Mouse (Mus musculus) 3T3-L1 (cell line): Measurements from ENCODE around the gene Tmem223.
"Not testable (repeated sequence)": the region's sequence is repeated elsewhere in the genome, so short reads cannot be mapped to it uniquely, and the experiment has no call there.

Experiments used
- DNase-seq: peaks from one replicate; pipeline ENCODE4 v3.0.0-alpha.2; 2015; ENCODE audit warnings: low read depth, low spot score

Tmem223 gene

DNA sequence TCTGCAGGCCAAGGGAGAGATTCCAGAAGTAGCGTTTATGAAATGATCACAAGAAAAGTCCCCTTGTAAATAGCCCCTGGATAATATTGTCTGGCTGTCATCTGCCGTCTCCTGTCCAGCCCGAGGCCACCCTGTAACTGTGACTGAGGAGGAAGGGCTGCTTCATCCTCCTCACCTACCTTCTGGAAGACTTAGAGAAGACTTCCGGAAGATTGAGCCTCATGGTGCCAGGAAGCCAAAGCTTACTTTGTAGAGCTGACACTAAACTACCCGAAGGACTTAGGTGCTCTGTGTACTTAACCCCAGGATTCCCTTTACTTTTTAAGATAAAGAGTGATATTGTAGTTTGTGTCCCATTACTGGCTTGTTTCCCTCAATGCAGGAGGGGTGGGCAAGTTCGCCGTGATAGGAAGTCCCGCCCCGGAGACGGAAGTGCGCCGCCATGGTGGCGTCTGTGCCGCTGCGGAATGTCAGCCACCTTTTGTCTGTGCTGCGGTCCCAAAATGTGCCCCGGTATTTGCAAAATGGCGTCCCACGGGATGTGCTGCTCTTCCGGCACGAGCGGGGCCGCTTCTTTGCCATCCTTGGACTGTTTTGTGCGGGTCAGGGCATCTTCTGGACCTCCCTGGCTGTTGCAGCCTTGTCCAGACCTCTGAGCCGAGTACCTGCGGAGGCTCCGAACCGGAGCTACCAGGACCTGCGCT lies at the start of gene Tmem223:
Gene Tmem223 (plus strand): TSS at position 430 of the 704 bp plus-strand sequence.
- DNase-seq, result no peak

DNA sequence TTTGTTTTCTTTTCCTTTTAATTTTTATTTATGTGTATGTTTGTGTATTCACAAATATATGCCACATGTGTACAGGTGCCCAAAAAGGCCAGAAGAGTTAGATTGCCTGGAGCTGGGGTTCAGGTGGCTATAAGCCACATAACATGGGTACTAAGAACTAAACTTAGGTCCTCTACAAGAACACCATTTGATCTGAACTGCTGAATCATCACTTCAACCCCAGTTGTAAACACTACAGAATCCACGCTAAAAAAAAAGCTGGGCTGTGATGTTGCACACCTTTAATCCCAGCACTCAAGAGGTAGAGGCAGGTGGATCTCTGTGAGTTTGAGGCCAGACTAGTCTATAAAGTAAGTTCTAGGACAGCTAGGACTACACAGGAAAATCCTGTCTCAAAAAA lies 49.4 kb upstream of the Tmem223 start:
- no peak for DNase-seq

DNA sequence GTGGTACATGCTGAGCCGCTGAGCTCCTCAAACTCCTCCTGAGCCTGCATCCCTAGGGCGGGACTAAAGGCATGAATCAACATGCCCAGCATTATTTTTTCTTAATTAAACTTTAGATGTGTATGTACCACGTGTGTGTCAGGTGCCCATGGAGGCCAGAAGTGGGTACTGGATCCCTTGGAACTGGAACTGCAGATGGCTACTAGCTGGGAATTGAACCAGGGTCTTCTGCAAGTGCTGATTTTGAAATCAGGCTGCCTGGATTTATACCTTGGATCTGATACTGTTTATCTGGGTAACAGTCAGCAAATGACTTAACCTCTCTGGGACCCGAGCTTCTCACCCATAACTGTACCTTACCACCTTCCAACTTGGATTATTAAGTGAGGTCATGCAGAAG lies 48.8 kb upstream of the Tmem223 start:
- DNase-seq, result peak; percentile 39

DNA sequence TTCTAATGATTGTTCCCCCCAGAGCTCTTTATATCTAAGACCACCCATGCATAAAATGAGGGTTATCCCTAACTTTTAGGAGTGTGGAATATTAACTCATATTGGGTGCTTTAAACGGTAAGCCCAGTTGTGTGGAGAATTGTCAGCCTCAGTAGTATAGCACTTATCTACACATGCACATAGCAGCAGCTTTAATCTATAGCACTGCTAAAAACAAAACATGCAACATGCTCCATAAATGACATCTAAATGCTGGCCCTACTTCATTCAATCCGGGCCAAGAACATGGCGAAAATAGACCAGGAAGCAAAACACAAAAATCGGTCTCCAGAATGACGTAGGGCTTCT lies 48.3 kb upstream of the Tmem223 start:
- DNase-seq, result no peak

DNA sequence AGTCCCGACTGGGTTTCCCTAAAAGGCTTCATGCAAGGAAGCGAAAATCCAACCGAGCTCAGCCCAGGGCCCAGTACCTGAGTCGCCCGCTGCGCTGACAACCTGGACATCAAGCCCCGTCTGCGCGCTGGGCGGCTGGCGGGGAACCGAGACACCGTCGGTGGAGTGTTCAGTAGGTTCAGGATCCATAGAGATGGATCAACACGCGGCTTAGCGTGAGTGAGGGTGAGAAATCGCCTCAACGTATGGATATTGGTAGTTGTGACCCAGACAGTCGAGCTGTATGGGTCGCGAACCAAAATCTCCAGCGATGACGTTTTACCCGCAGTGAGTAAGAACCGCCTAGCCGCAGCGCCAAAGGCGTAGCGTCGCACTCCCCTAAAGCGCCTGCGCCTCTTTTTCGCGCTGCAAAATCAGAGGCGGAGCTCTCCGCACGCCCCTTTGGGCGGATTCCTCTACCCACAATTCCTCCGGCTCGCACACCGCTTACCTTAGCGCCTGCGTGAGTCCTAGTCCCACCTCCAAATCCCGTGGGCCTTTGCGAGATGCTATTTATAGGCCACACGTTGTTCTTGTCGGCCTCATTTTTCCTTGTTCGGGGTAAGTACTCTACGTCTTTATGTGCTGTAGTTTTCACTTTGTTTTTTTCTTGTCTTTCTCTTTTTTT lies 47.8 kb upstream of the Tmem223 start, which contains the start of gene Slc3a2:
Gene Slc3a2 (minus strand): TSS at position 463 of the 667 bp plus-strand sequence.
- DNase-seq, result peak; percentile 99

DNA sequence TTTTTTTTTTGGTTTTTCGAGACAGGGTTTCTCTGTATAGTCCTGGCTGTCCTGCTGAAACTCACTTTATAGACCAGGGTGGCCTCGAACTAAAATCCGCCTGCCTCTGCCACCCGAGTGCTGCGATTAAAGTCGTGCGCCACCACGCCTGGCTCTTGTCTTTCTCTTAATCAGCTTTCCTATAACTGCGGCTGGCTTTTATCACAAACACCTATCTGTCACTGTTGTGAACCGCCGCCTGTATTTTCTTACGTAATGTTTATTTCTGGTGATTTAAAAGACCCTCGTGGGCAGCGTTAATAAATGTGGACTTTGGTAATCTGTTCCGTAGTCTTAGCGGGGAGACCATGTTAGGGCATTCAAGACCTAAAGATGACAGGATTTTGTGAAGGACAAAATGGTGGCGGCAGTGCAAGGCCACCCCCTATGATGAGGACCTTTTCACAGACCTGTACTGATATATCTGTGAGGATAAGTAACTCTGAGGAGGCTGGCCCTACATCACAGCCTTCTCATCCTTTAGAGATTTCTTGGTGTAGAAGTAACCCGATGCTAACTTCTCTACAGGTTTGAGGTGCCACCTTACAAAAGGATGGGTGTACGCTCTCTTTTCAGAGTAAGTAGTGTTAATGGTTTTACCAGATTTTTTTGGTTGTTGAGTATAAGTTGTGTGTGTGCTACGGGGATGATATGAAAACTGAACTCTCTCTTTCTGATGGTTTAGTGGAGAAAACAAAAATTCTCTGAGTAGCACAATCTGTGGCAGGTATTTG lies 47.0 kb upstream of the Tmem223 start:
- DNase-seq, result peak; percentile 45

DNA sequence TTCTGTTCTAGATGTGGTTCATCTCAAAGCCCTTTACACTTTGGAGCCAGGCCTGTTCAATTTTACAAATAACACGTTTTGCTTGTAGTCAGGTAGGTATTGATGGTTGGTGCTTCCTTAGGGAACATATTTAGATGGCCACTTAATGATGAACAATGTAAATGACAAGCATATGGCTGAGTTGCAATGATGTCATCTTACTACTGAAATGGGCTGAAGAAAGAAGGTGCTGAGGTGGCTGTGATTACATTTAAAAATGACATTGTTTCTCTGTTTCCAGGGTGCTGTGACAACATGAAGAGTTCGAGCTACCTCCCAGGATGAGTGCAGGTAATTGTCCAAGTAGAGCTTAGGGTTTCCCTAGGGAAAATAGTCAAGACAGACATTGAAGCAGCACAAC lies 46.4 kb upstream of the Tmem223 start:
- peak; percentile 34 for DNase-seq

DNA sequence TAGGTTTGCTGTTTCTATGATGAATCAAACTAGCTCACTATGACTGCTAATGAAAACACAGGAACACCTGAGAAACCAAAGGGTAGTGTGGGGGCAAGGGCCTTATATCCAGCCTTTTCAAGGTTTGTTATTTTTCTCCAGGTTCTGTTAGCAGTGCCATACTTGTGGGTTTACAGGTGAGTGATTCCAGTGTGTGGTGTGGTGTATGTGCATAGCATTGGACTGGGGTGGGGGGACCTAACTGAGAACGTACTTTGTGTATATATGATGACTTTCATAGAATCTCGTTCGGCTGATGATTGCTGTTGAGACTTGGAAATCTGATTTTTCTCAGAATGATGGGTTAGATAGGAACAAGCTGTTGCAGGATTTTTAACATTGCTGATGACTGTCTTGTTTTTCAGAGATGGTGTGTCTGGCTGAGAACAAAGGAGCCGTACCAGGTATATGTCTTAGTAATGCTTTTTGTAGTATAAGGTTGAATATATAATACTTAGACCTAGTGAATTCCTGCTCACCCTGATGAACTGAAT lies 45.6 kb upstream of the Tmem223 start:
- DNase-seq, result no peak

DNA sequence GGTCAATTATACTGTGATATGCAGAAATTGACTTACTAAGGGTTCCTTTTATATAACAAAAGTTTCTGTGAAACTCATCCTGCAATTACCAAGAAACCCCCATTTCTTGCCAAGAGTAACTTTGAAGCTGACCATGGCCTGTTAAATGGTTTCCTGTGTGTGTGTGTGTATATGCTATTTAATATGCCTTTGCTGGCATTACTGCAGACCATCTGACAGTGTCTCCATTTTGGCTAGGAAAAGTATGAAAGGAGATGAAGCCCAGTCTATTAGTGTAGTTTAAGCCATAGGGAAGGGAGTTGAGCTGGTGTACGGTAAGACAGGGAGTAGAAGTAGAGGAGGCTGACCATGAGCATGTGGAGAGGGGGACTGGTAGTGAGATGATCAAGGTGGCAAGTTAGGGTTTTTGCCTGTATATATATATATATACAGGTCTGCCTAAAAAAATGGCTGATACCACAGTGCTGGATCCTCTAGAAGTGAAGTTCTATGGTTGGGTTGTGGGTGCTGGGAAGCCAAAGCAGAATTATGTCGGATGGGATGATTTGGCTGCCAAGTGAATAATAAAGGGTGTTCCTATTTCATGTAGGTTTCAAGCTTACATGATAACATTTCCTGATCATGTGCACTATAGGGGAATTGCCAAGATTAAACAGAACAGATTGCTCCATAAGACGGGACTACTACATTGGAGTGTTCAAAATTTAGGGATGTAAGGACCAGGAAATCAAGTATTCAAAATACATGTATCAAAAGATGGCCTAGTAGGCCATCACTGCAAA lies 44.0 kb upstream of the Tmem223 start:
- peak; percentile 51 for DNase-seq

DNA sequence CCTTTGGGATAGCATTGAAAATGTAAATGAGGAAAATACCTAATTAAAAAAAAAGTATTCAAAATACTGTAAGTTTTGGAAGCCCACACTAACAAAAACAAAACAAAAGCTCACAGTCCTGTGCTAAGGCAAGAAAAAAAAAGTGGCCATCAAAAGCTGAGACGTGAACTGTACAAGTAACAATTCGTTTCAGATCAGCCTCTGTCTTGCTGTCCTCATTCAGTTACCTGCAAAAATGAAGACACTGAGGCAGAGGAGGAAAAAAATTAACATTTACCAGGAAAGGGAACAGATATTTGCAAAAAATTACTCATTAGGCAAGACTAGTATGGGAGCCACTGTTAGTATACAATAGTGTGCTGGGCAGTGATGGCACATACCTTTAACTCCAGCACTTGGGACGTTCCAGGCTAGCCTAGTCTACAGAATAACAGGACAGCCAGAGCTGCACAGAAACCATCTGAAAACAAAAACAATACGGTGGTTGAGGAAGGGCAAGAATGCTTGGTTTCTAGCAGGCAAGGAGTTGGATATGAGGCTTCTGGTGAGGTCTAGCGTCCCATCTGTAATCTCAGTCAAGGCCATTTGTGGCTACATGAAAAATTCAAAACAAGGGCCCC lies 43.2 kb upstream of the Tmem223 start:
- peak; percentile 57 for DNase-seq

DNA sequence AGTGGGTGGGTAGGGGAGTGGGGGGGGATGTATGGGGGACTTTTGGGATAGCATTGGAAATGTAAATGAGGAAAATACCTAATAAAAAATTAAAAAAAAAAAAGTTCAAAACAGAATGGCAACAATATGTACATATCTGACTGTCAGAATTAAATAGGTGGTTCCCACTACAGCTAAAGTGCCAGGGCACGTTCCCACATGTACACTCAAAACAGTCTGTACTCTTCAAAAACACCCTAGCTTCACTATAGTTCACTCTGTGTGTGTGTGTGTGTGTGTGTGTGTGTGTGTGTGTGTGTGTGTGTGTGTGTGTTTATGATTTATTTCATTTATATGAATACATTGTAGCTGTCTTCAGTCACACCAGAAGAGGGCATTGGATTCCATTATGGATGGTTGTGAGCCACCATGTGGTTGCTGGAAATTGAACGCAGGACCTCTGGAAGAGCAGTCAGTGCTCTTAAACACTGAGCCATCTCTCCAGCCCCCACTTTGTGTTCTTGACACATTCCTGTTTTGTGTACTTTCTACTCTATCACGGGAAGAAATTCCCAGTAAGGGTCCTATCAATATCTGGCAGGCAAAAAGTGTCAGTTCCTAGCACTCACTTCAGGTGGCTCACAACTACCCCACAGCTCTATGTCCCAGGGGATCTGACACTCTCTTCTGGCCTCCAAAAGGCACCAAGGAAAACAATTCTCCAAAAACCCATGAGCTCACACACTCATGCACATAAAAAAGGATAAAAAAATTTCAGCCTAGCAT lies 42.3 kb upstream of the Tmem223 start:
- DNase-seq, result not testable (repeated sequence)

DNA sequence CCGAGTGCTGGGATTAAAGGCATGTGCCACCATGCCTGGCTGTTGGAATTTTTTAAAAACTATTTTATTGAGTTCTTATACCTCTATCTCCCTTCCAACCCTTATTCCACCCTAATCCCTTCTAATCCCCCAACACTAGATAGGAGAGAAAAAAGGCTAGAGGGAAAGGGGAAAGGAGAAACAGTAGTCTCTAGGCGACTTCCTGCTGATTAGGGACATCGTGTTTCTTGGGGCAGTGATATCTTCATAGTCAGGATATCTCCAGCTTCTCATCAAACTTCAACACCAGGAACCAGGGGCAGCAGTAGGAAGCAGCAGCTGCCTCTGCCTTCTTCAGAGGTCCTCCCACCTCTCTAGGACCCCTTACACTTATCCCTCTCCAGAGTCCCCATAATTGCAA lies 36.5 kb upstream of the Tmem223 start:
- DNase-seq, result no peak

DNA sequence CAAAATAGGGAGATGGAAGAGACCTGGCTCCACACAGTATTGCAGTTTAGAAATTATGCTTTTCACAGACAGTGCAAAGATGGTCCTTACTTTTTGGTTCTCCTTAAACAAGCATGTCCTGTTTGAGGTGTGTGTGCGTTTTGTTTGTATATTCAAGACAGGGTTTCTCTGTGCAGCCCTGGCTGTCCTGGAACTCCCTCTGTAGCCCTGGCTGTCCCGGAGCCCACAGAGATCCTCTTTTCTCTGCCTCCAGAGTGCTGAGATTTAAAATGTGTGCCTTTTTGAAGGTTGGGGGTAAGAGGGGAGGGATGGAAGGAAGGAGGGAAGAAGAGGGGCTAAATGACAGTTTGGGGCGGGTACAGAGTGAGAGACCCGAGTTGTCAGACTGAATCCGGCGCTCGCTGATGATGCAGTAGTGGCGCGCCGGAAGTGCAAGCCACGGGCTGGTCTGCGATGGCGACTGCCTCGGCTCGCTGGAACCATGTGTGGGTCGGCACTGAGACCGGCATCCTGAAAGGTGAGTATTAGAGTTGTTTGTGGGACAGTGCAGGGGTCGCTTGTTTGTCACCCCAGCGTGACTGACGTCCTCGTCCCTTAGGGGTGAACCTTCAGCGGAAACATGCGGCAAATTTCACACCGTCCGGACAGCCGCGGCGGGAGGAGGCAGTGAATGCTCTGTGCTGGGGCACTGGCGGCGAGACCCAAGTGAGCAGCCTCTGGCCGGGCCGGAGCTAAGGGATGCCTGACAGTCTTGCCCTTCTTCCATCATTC lies 35.2 kb upstream of the Tmem223 start, which contains the start of gene Wdr74:
Gene Wdr74 (plus strand): TSS at position 439 of the 771 bp plus-strand sequence.
- DNase-seq, result peak; percentile 92

DNA sequence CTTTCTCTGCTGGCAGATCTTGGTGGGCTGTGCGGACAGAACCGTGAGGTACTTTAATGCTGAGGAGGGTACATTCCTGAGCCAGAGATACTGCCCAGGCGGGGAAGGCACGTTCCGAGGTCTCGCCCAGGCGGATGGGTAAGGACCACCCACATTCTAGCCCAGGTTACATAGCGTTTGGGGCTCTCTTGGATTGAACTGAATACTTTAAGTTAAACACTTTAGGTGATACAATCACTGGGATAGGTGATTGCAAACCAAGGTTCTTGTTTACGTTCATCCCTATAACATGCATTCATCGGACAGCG lies 34.7 kb upstream of the Tmem223 start:
- no peak for DNase-seq

DNA sequence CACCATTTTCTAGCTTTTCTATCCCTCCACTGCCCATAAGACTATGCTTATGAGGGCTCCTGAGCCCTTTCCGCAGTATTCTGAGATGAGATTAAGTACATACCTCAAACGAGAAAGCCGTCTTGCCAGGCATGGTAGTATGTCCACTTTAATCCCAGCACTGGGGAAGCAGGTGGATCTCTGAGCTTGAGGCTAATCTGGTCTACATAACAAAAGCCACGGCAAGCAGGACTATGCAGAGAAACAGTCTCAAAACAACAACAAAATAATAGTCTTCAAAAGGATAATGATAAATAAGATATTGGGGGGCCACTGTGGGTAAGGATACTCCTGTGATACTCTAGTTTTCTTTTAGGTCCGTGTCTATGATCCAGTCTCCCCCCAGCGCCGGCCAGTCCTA lies 31.9 kb upstream of the Tmem223 start:
- DNase-seq, result no peak

DNA sequence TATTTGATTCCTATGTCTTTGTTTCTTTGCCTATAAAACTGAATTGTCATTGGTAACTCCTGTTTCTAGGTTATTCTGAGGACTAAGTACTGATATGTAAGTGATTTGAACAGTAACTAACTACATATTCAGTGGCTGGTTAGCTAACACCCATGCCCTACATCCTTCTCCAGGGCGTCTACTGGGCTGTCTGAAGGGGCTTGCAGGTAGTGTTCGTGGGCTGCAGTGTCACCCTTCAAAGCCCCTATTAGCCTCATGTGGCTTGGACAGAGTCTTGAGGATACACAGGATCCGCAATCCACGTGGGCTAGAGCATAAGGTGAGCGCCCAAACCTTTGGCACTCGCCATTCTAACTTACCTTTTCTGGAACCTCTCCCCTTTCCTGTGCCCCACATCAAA lies 31.1 kb upstream of the Tmem223 start:
- no peak for DNase-seq

DNA sequence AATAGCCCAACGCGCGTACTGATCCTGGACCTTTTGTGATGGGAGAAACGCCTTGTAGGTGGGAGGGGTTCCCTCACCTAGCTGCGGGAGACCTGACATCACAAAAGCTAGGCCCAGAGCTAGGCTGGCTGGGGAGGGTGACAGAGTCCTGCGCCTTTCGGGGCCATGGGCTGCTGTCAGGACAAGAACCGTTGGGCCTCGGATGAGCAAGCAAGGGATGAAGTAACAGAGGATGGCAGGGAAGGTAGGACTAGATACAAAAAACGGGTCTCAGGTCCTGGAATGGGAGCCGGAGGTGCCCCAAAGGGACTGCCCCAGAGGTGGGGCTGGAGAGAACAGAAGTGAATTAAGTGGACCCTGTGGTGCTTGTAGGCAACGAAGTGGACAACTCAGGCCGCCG lies 30.2 kb upstream of the Tmem223 start, which contains the start of gene 1700092M07Rik:
Gene 1700092M07Rik (plus strand): TSS at position 116 of the 400 bp plus-strand sequence.
- no peak for DNase-seq

DNA sequence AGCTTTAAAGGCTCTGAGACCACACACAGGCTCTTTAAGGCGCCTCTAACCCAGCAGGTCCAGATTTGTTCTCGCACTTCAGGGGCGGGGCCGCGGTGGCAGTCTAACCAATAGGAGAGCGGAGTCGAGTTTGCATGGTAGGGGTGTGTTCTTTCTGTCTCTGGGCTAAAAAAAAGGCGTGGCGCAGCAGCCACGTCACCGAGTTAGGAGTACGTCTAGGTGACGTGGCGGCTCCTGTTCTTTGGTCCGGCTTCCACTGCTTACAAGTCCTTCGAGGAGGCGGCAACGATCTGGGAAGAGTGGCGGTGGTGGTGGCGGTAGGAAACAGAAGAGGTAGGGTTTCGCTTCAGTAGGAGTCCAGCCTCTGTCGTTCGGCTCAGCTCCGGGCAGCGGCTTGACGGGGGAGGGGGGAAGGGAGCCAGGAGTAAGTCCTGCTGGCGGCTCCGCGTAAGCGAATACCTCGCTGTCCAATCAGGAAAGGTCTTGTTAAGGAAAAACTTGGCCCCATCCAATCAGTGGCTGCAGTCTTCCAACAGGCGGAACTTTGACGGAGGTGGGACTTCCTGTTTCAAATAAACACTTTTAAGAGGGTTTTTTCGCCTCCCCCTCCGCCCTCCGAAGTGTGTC lies 29.4 kb upstream of the Tmem223 start, which contains the start of gene Stx5a:
Gene Stx5a (plus strand): TSS at position 171 of the 627 bp plus-strand sequence.
- DNase-seq, result peak; percentile 100

DNA sequence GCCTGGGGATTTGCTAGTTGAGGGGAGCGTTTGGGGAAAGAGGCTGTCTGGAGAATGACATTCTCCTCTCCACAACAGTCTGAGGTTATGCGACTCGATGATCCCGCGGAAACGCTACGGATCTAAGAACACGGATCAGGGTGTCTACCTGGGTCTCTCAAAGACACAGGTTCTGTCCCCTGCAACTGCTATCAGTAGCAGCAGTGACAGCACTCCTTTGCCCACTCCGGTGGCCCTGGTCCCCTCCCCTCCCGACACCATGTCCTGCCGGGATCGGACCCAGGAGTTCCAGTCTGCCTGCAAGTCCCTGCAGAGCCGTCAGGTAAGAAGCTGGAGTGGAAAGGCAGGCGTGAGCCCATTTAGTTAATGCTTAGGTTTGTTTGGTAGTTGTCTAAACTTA lies 28.6 kb upstream of the Tmem223 start:
- no peak for DNase-seq
